Mouse (Mus musculus): Measurements from ENCODE around the gene Hmgxb4. TPM values are rescaled to one million over a fixed set of nuclear protein-coding genes. Genes with fewer than 3 reads are reported as not detected.

Hmgxb4 gene
- polyA plus RNA-seq (2012), result 11.3 and 15.9 TPM in 2 replicates

GRCm38 (mm10) chr8:74993081-74993474 lies at the start of gene Hmgxb4:
Gene Hmgxb4 (plus strand): TSS chr8:74993356.
- no peak for TF ChIP-seq GATA1 (IDR thresholded peaks at IDR 0.05; ENCODE audit: low read length)

DNA sequence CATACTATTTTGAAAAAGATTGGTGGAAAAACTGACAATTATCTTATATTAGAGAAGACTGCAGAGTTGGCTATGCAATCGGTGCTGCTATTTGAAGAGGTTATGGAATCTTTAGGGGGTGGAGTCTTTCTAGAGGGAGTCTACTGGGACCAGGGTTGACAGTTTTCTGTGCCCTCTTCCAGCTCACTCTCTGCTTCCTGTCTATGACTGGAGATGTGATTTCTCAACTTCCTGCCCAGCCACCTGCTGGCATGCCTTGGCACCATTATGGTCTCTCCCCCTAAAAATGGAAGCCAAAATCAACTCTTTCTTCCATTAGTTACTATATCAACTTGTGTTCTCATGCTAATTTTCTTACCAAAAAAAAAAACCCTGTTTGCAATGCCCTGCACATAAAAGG lies 43.7 kb upstream of the Hmgxb4 start:
- TF ChIP-seq GATA1 (IDR thresholded peaks at IDR 0.05; ENCODE audit: low read length), result no peak

DNA sequence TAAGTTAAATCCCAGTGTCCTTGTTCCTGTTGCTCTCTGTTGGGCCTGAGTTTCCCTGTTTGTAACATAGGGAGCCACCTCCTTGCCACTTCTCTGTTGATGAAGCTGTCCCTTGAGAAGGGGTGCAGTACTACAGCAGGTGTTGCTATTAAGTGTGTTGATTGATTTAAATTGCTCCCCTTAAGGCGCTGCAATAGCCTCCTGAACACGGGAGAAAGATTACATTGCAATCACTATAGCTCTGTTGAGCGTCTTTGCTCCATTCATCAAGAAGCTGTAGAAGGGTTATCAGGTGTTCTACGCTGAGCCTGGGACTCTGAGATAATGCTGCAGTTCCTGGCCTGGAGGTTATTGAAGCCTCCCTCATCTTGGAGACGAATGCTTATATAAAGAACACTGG lies 29.2 kb upstream of the Hmgxb4 start:
- no peak for TF ChIP-seq GATA1 (IDR thresholded peaks at IDR 0.05; ENCODE audit: low read length)

DNA sequence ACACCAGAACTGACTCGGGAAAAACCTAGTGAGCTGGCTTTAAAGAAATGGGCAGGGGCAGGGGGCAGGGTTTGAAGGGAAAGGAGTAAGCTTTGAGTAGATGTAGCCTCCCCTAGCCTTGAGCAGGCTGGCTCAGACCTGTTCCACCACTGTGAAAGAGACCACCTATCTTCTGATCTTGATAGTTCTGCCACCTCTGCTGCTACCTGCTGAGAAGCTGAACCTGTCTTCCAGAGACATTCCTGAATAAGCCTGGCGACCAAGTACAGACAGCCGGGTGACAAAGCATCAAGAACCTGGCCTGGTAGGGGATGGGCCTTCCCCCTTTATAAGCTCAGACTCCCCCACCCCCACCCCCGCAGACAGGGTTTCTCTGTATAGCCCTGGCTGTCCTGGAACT lies 21.5 kb upstream of the Hmgxb4 start:
- TF ChIP-seq GATA1 (IDR thresholded peaks at IDR 0.05; ENCODE audit: low read length), result no peak

DNA sequence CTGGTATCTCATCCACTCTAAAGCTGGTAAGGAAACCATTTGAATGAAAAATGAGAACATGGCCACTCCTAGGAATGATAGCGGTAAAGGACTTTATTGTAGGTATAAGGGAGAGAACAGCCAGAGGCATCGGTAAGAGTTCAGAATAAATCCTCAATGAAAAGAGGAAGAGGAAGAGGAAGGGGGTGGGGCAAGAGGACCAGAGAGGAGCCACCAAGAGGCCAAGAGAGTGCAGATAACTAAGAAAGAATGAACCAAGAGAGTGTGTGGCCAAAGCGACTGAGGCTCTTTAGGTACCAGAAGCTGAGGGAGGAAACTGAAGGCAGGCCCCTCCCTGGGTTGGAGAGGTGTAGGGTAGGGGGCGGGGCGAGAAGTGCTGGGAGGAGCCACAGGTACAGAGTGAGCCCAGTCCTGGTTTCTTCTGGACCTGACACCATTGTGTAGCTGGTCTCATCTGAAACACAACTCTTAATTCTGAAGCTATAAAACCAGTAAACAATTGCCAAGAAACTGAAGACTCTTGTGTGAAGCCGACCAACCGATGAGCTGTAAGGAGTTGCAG lies 20.8 kb upstream of the Hmgxb4 start:
- no peak for TF ChIP-seq GATA1 (IDR thresholded peaks at IDR 0.05; ENCODE audit: low read length)

- no peak for TF ChIP-seq GATA1 (IDR thresholded peaks at IDR 0.05; ENCODE audit: low read length)
Observed at GRCm38 (mm10) chr8:74973121-74973869, 19.9 kb upstream of the Hmgxb4 start.

DNA sequence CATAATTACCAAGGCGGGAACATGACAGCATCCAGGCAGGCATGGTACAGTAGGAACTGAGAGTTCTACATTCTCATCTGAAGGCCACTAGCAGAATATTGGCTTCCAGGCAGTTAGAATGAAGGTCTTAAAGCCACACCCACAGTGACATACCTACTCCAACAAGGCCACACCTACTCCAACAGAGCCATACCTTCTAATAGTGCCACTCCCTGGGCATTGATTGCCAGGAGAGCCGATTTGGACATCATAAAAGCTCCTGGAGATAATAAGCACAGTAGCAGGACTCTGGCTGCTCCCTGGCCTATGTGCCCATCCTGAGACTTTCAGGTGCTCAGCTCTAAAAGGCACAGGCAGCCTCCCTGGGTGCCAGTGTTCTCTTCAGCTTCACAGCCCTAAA lies 19.3 kb upstream of the Hmgxb4 start:
- no peak for TF ChIP-seq GATA1 (IDR thresholded peaks at IDR 0.05; ENCODE audit: low read length)

DNA sequence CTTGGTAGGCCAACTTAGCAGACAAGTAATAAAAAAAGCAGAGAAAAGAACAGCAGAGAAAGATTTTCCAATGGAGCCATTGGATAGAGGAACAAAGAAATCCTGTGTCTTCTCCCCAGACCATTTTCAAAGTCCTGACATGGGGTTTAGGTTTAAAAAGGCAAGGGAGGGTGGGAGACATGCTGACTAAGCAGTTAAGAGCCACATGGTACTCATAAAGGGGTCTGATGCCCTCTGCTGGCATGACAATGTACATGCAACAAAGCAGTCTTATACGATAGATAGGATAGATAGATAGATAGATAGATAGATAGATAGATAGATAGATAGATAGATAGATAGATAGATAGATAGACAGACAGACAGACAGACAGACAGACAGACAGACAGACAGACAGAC lies 15.7 kb upstream of the Hmgxb4 start:
- no peak for TF ChIP-seq GATA1 (IDR thresholded peaks at IDR 0.05; ENCODE audit: low read length)

- TF ChIP-seq GATA1 (IDR thresholded peaks at IDR 0.05; ENCODE audit: low read length), result no peak
Observed at GRCm38 (mm10) chr8:74980060-74980710, 13.0 kb upstream of the Hmgxb4 start.

DNA sequence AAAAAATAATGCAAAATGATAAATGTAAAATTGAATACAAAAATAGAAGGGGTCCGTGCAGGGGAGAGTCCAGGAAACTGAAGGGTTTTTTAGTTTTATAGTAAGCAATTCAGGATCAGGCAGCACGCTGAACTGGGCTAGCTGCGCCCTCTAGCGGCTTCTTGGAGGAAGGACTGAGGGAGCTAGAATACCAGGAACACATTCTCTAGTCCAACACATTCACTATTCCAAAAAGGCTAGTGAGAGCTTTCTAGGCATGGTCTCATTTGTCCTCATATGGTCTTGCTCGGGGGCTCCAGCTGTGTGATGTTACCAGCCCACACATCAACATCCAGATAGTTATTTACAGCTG lies 12.5 kb upstream of the Hmgxb4 start:
- TF ChIP-seq GATA1 (IDR thresholded peaks at IDR 0.05; ENCODE audit: low read length), result no peak

- no peak for TF ChIP-seq GATA1 (IDR thresholded peaks at IDR 0.05; ENCODE audit: low read length)
Observed at GRCm38 (mm10) chr8:74981809-74982208, 11.3 kb upstream of the Hmgxb4 start.

DNA sequence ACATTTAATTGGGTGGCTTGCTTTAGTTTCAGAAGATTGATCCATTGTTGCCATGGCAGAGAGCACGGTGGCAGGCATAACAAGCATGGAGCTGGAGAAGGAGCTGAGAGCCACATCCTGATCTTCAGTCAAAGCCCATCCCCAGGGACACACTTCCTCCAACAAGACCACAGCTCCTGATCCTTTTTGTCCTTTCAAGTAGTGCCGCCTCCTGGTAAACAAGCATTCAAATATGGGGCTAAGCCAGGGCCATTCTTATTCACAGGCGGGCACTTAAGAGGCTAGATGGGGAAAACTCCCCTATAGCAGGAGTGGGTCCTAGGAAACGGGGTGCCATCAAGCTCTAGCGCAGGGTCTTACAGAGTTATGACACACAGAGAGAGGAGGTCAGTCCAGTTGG lies 5.7 kb upstream of the Hmgxb4 start:
- TF ChIP-seq GATA1 (IDR thresholded peaks at IDR 0.05; ENCODE audit: low read length), result no peak

- TF ChIP-seq GATA1 (IDR thresholded peaks at IDR 0.05; ENCODE audit: low read length), result no peak
Observed at GRCm38 (mm10) chr8:74990021-74990420, 3.1 kb upstream of the Hmgxb4 start.

DNA sequence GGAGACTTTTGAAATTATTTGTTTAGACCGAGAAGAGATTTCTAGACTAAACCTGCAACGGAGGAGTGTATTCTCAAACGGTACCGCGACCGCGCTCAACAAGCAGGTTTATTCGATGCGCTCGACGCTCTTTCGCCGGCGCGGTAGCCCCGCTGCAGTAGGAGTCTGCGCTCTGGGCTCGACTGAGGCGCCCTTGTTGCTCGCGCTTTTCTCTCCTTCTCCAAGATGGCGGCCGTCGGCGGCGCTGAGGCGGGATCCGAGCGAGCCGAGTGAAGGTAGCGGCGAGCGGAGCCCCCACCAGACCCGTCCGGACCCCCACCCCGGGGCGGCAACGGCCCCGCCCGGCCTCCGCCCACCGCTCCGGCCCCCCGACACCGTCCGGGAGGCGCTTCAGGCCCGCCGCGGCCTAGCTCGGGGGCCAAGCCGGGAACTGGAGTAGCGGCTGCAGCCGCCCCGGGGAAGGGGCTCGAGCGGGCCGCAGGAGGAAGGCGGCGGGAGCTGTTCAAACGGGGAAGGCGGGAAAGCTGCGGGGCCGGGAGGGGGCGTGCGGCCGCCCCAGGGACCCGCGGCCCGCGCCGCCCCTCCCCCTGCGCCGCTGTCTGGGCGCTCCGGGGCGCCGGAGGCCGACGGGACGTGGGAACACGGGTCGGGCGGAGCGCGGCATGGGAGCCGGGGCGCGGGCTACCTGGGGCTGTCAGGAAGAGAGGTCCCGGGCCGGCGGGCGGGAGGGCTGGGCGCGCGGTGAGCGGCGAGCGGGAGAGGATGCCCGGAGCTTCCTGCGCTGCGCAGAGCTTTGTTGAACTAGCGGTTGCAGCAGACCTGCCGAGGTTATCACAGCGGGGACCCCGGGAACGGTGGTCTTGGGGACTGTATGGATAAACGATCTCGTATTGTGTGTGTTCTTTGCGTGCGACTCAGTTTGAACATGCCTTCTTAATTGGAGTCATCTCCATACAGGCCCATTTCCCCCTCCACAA lies 607 bp downstream of the Hmgxb4 start:
- no peak for TF ChIP-seq GATA1 (IDR thresholded peaks at IDR 0.05; ENCODE audit: low read length)

- no peak for TF ChIP-seq GATA1 (IDR thresholded peaks at IDR 0.05; ENCODE audit: low read length)
Observed at GRCm38 (mm10) chr8:74994540-74994939, 1.4 kb downstream of the Hmgxb4 start.

DNA sequence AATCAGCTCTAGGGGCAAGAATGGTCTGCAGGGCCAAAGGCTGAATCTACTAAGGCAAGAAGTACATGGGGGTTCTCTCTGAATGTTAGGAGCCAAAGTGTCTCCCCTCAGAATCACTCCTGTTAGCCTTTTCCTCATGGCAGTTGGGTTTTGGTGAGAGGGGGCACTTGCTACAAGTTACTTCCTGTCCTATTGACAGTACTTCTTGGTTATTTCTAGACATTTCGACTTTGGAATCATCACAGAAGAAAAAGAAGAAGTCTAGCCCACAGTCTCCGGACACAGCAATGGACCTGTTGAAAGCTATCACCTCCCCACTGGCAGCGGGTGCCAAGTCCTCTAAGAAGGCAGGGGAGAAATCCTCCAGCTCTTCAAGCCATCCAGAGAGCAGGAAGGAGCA lies 7.3 kb downstream of the Hmgxb4 start:
- TF ChIP-seq GATA1 (IDR thresholded peaks at IDR 0.05; ENCODE audit: low read length), result no peak

Data from G1E-ER4 (cell line).